Mouse (Mus musculus): ENCODE results near the gene Ccdc70. TPM values are rescaled to one million over a fixed set of nuclear protein-coding genes. Genes with fewer than 3 reads are reported as not detected.

The Ccdc70 gene
- polyA plus RNA-seq, 1 experiment from 2014 or later: not detected

DNA sequence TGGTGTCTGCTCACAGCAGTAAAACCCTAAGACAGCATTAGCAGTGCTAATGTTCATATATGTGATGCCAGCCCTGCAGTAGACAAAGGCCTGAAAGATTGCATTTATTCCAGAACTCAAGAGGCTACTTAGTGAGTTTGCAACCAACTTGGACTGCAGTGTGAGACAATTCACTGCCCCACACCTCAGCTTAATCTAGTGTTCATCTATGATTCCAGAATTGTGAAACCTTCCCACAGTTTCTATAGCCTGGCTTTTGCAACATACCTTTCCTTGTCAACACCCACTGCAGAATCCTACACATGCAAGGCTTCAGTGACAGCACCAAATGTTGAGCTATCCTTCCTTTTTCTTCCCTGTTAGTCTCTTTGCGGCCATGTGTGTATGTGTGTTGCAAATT lies 2.9 kb upstream of the Ccdc70 start:
- H3K9me3 ChIP-seq (replicated peaks; ENCODE audit: control insufficient read depth, low read length): no peaks in the 10 kb centered on the region
- no peaks in the 10 kb centered on the region for H3K27me3 ChIP-seq (ENCODE audit: control insufficient read depth, insufficient read depth, low read depth, low read length)
- H3K9ac ChIP-seq (ENCODE audit: low read depth, low read length): no peak overlapping the region
- ATAC-seq (ENCODE audit: low read depth): no peak
- WGBS (ENCODE audit: insufficient replicate concordance): 38% methylated on average over 1 of the region's 1 CpGs
- no peak overlapping the region for H3K27ac ChIP-seq (ENCODE audit: low read length)
- H3K36me3 ChIP-seq (ENCODE audit: control insufficient read depth, insufficient read depth): no peaks in the 10 kb centered on the region
- H3K4me3 ChIP-seq (ENCODE audit: low read depth, low read length): no peak overlapping the region
- no peaks in the 10 kb centered on the region for H3K4me1 ChIP-seq (ENCODE audit: control insufficient read depth, low read depth, low read length)
- no peak overlapping the region for H3K4me2 ChIP-seq (ENCODE audit: low read depth, low read length)

DNA sequence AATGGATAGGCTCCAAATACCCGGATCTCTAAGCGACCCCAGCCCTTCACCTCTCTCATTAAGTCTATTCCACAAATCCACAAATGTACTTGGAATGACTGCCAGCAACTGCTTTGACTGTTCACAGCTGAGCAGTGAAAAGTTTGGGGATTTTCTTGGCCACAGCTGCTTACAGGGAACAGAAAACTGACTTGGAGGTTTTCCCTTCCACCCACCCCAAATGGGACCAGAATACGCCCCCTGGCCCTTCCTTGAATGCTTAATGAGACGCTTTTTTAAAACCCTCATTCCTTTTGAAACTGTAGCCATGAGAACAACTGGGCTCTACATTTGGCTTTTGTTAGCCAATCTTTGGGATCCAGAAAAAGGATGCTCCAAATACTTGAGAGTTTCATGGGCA lies 8.6 kb downstream of the Ccdc70 start:
- no peak overlapping the region for H3K4me3 ChIP-seq (ENCODE audit: low read depth, low read length)
- H3K4me1 ChIP-seq (ENCODE audit: control insufficient read depth, low read depth, low read length): no peaks in the 10 kb centered on the region
- WGBS (ENCODE audit: insufficient replicate concordance): 49% methylated on average over 4 of the region's 4 CpGs
- ATAC-seq (ENCODE audit: low read depth): no peak
- H3K9ac ChIP-seq (ENCODE audit: low read depth, low read length): no peak overlapping the region
- H3K27ac ChIP-seq (ENCODE audit: low read length): no peak overlapping the region
- H3K9me3 ChIP-seq (replicated peaks; ENCODE audit: control insufficient read depth, low read length): no peaks in the 10 kb centered on the region
- H3K27me3 ChIP-seq (ENCODE audit: control insufficient read depth, insufficient read depth, low read depth, low read length): no peaks in the 10 kb centered on the region
- H3K4me2 ChIP-seq (ENCODE audit: low read depth, low read length): no peak overlapping the region
- no peaks in the 10 kb centered on the region for H3K36me3 ChIP-seq (ENCODE audit: control insufficient read depth, insufficient read depth)

DNA sequence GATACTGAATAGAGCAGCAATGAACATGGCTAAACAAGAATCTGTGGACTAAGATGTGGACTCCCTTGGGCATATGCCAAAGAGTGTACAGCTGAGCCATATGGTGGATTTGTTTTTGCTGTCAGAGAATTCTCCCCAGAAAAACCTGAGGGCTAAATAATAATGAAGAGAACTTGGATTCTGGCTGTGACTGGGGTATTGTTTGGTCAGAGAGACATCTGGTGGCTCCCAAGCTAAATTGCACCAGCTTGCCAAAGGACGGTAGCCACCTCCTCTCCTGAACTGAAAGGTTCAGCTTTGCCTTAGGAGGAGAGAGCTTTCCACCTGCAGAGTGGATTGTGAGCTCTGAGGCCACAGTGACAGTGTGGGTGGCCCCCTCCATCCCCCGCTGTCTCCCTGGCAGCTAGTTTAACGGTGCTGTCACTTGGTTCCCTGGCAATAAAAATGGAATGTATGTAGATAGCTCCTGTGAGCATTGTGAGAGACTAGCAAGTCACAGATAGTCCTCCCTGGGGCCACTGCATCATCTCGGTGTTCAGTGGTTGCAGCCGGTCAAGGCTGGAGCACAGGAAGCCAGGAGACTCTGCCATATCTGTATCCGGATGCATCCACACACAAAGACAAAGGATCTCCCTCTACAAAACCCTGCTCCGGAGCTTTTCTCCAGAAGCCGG lies 12.2 kb downstream of the Ccdc70 start:
- no peak for ATAC-seq (ENCODE audit: low read depth)
- H3K9ac ChIP-seq (ENCODE audit: low read depth, low read length): no peak overlapping the region
- no peak overlapping the region for H3K4me3 ChIP-seq (ENCODE audit: low read depth, low read length)
- no peak overlapping the region for H3K27ac ChIP-seq (ENCODE audit: low read length)
- WGBS (ENCODE audit: insufficient replicate concordance): 50% methylated on average over 8 of the region's 8 CpGs
- no peaks in the 10 kb centered on the region for H3K27me3 ChIP-seq (ENCODE audit: control insufficient read depth, insufficient read depth, low read depth, low read length)
- H3K4me1 ChIP-seq (ENCODE audit: control insufficient read depth, low read depth, low read length): no peaks in the 10 kb centered on the region
- H3K36me3 ChIP-seq (ENCODE audit: control insufficient read depth, insufficient read depth): no peaks in the 10 kb centered on the region
- no peaks in the 10 kb centered on the region for H3K9me3 ChIP-seq (replicated peaks; ENCODE audit: control insufficient read depth, low read length)
- no peak overlapping the region for H3K4me2 ChIP-seq (ENCODE audit: low read depth, low read length)

DNA sequence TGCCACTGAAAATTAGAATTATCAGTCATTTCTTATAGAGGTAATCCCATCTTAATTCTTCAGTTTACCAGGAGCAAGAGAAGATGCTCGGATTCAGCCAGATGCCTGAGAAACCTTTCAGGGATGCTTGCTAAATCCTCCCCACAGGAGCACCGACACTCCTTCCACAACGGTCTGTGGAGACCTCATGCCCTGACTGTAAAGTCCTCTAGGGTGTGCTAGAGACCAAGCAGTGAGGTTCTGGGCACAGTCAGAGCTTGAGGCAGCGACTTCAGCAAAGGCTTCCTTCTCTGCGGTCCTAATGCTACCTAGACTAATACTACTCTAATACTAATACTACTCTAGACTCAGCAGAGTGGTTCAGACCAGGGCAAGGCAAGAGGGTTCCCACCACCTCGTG lies 22.6 kb downstream of the Ccdc70 start:
- Histone ChIP-seq H3K4me2 (ENCODE audit: low read depth, low read length) (no peak overlapping the region), H3K4me1 (ENCODE audit: control insufficient read depth, low read depth, low read length) (no peaks in the 10 kb centered on the region), H3K27ac (ENCODE audit: low read length) (no peak overlapping the region), H3K27me3 (ENCODE audit: control insufficient read depth, insufficient read depth, low read depth, low read length) (no peaks in the 10 kb centered on the region), H3K9me3 (replicated peaks; ENCODE audit: control insufficient read depth, low read length) (no peaks in the 10 kb centered on the region), H3K4me3 (ENCODE audit: low read depth, low read length) (no peak overlapping the region), H3K36me3 (ENCODE audit: control insufficient read depth, insufficient read depth) (peaks cover 19% of the 10 kb centered on the region), H3K9ac (ENCODE audit: low read depth, low read length) (no peak overlapping the region)
- no peak for ATAC-seq (ENCODE audit: low read depth)
- 26% methylated on average over 6 of the region's 6 CpGs for WGBS (ENCODE audit: insufficient replicate concordance)

DNA sequence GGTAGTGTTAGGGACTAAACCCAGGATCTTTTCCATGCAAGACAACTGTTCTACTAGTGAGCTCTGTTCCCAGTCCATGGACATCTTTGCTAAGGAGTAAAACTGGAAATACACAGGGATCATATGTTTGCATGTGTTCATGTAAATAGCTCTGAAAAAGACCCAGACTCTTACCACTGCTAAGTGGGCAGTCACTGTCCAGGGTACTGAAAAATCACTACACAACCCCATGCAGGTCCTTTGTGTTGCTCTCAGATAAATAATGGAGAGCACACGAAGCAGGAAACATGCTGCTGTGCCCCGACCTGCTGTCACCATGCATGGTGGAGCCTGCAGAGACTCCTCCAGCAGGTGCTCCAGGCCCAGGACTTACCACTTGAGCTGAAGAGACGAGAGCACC lies 25.6 kb downstream of the Ccdc70 start:
- Histone ChIP-seq H3K9me3 (replicated peaks; ENCODE audit: control insufficient read depth, low read length) (no peaks in the 10 kb centered on the region), H3K27me3 (ENCODE audit: control insufficient read depth, insufficient read depth, low read depth, low read length) (no peaks in the 10 kb centered on the region), H3K36me3 (ENCODE audit: control insufficient read depth, insufficient read depth) (peaks cover 22% of the 10 kb centered on the region), H3K27ac (ENCODE audit: low read length) (no peak overlapping the region), H3K9ac (ENCODE audit: low read depth, low read length) (no peak overlapping the region), H3K4me3 (ENCODE audit: low read depth, low read length) (no peak overlapping the region), H3K4me2 (ENCODE audit: low read depth, low read length) (no peak overlapping the region), H3K4me1 (ENCODE audit: control insufficient read depth, low read depth, low read length) (no peaks in the 10 kb centered on the region)
- no peak for ATAC-seq (ENCODE audit: low read depth)
- WGBS (ENCODE audit: insufficient replicate concordance): 33% methylated on average over 3 of the region's 3 CpGs

DNA sequence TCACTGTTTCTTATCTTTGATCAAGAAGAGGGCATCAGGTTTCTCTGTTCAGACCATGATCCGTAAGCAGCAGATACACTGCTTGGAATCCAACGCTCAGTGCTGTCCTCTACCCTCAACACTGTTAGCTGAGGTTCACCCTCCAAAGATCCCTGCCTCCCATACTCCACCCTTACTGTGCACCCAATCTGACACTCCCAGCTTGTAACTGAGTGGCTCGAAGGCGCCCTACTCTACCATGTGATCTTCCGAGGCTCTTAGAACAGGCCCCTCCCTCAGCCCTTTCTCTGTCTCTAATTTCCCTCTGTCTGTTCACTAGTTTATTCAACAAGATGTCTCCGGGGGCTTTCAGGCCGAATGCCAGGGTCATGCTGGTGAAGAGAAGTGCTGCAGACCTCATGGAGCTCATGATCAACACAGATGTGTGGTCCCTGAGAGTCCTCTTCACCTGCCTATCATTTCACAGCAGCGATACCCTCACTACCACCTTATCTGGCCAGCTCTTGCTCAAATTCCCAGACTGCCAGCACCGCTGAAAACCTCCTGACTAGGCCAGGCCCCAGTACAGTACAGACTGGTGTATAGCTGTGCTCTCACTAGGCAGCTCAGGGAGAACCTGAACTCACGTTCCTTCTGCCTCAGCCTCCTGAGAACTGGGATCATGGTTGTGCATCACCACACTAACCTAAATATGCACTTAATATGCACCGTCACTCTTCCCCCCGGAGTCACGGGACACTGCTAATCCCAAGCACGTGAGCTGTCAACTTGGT lies 35.4 kb downstream of the Ccdc70 start:
- Histone ChIP-seq H3K4me1 (ENCODE audit: control insufficient read depth, low read depth, low read length) (no peaks in the 10 kb centered on the region), H3K4me3 (ENCODE audit: low read depth, low read length) (no peak overlapping the region), H3K36me3 (ENCODE audit: control insufficient read depth, insufficient read depth) (peaks cover 10% of the 10 kb centered on the region), H3K9me3 (replicated peaks; ENCODE audit: control insufficient read depth, low read length) (no peaks in the 10 kb centered on the region), H3K27ac (ENCODE audit: low read length) (no peak overlapping the region), H3K4me2 (ENCODE audit: low read depth, low read length) (no peak overlapping the region), H3K9ac (ENCODE audit: low read depth, low read length) (no peak overlapping the region), H3K27me3 (ENCODE audit: control insufficient read depth, insufficient read depth, low read depth, low read length) (no peaks in the 10 kb centered on the region)
- ATAC-seq (ENCODE audit: low read depth): no peak
- WGBS (ENCODE audit: insufficient replicate concordance): 76% methylated on average over 14 of the region's 14 CpGs

DNA sequence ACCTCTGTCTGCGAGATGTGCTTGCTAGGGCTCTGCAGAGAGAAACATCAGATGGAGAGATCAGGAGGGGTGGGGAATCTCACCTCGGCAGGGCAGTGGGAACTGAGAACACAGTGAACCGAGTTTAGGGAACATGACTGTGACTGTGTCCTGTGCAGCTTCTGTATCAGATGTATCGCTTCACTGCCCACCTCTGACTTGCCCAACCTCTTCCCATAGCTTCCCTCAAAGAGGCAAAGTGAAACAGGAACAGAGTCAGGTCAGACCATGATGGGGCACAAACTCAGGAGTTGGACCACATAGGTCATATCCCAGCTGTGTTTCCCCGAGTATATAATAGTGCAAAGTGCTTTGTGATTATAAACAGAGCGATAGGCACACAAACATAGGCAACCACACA lies 36.8 kb downstream of the Ccdc70 start:
- Histone ChIP-seq H3K9ac (ENCODE audit: low read depth, low read length) (no peak overlapping the region), H3K27ac (ENCODE audit: low read length) (no peak overlapping the region), H3K4me1 (ENCODE audit: control insufficient read depth, low read depth, low read length) (no peaks in the 10 kb centered on the region), H3K27me3 (ENCODE audit: control insufficient read depth, insufficient read depth, low read depth, low read length) (no peaks in the 10 kb centered on the region), H3K4me2 (ENCODE audit: low read depth, low read length) (no peak overlapping the region), H3K9me3 (replicated peaks; ENCODE audit: control insufficient read depth, low read length) (no peaks in the 10 kb centered on the region), H3K4me3 (ENCODE audit: low read depth, low read length) (no peak overlapping the region), H3K36me3 (ENCODE audit: control insufficient read depth, insufficient read depth) (peaks cover 12% of the 10 kb centered on the region)
- ATAC-seq (ENCODE audit: low read depth): no peak
- 64% methylated on average over 6 of the region's 6 CpGs for WGBS (ENCODE audit: insufficient replicate concordance)

DNA sequence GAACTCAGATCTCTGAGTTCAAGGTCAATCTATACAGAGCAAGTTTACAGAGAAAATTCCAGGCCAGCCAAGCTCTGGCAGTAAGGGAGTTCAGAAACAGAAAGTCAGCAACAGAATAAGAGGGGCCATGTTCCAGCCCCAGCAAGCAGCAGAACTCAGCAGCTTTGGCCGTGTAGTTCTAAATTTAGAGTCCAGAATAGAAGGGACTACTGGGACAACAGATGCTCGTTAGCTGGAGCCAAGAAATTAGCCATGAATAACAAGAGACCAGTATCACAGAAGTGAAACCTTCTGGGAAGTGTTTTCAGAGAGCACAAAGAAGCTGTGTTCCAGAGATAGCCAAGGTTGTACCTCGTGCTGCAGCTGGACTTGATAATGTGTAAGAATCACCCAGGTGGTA lies 39.8 kb downstream of the Ccdc70 start:
- H3K27me3 ChIP-seq (ENCODE audit: control insufficient read depth, insufficient read depth, low read depth, low read length): no peaks in the 10 kb centered on the region
- no peaks in the 10 kb centered on the region for H3K4me1 ChIP-seq (ENCODE audit: control insufficient read depth, low read depth, low read length)
- 61% methylated on average over 3 of the region's 3 CpGs for WGBS (ENCODE audit: insufficient replicate concordance)
- H3K9ac ChIP-seq (ENCODE audit: low read depth, low read length): no peak overlapping the region
- H3K9me3 ChIP-seq (replicated peaks; ENCODE audit: control insufficient read depth, low read length): no peaks in the 10 kb centered on the region
- no peak overlapping the region for H3K4me2 ChIP-seq (ENCODE audit: low read depth, low read length)
- peaks cover 20% of the 10 kb centered on the region for H3K36me3 ChIP-seq (ENCODE audit: control insufficient read depth, insufficient read depth)
- no peak overlapping the region for H3K4me3 ChIP-seq (ENCODE audit: low read depth, low read length)
- ATAC-seq (ENCODE audit: low read depth): no peak
- no peak overlapping the region for H3K27ac ChIP-seq (ENCODE audit: low read length)

DNA sequence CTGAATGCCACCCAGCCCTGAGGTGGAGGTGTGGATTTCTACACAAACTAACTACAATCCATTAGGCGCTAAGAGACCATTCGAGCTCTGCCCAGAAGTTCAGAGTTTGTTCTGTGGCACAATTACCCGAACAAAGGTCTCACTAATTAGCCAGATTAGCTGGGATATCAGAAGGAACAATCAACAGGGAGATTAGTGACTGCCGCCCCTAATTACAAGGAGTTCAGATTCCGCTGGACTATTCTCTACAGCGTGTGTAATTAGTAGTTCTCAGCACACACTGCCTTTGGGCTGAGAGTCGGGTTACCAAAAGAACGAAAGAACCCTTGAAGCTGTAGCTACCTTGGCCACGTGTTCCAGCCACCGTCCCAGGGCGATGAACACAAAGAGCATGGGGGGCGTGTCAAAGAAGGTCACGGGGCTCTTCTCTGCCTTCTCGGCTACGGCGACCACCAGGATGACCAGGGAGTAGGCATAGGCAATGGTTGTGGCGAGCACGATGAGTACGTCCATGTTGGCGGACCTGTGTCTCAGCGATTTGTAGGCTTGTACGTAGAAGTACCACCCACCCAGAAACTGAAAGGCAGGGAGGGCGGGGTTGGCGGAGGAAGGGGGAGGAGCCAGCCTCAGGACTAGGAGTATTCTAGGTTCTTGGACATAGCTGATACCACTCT lies 43.6 kb downstream of the Ccdc70 start:
- no peak for ATAC-seq (ENCODE audit: low read depth)
- H3K4me3 ChIP-seq (ENCODE audit: low read depth, low read length): no peak overlapping the region
- H3K4me2 ChIP-seq (ENCODE audit: low read depth, low read length): no peak overlapping the region
- no peaks in the 10 kb centered on the region for H3K4me1 ChIP-seq (ENCODE audit: control insufficient read depth, low read depth, low read length)
- no peak overlapping the region for H3K9ac ChIP-seq (ENCODE audit: low read depth, low read length)
- no peaks in the 10 kb centered on the region for H3K27me3 ChIP-seq (ENCODE audit: control insufficient read depth, insufficient read depth, low read depth, low read length)
- peaks cover 17% of the 10 kb centered on the region; the same call in 1 of the 2 replicates for H3K36me3 ChIP-seq (ENCODE audit: control insufficient read depth, insufficient read depth)
- H3K9me3 ChIP-seq (replicated peaks; ENCODE audit: control insufficient read depth, low read length): no peaks in the 10 kb centered on the region
- no peak overlapping the region for H3K27ac ChIP-seq (ENCODE audit: low read length)
- 73% methylated on average over 24 of the region's 24 CpGs for WGBS (ENCODE audit: insufficient replicate concordance)
